Mouse (Mus musculus) ES-Bruce4 (cell line): ENCODE results near the gene Src.

Source experiments
- CTCF ChIP-seq: IDR thresholded peaks from one replicate; pipeline ENCODE4 v1.8.1; 2011; ENCODE audit warnings: low read depth, low read length
- EP300 ChIP-seq: IDR thresholded peaks from 2 replicates; pipeline ENCODE4 v1.6.1; 2011; ENCODE audit warnings: low read depth, low read length; ENCODE audit not compliant: insufficient read depth
- POLR2A ChIP-seq: IDR thresholded peaks from one replicate; pipeline ENCODE4 v1.8.1; 2011; ENCODE audit warnings: low read length; ENCODE audit not compliant: insufficient read depth

DNA sequence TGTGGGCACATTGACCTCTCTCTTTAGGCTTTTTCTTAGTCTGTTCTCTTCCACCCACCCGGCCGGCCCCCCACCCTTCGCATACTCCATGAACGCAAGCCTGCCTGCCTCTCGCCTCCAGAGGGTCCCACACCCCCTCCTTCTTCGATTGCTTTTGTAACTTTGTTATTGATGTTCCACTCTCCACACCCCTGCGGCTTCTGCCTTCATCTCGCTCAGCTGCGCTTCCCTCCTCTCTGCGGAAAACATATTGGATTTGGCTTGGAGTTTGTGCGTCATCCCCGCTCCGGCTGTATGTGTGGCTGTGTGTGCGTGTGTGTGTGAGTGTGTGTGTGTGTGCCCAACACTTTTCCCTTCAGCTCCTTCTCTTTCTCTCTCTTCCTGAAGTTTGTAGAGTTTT lies 88.5 kb downstream of the Src start:
- no peak for TF ChIP-seq POLR2A
- no peak for TF ChIP-seq CTCF
- TF ChIP-seq EP300: no peak
